Mouse (Mus musculus) heart, adult 9 months (tissue): ENCODE results near the gene Veph1.

ENCODE experiments used
- DNase-seq, 2 experiments: peaks; one replicate each; pipeline ENCODE4 v3.0.0; 2022; ENCODE audit warnings: low spot score in 2 of 2

Gene Veph1

DNA sequence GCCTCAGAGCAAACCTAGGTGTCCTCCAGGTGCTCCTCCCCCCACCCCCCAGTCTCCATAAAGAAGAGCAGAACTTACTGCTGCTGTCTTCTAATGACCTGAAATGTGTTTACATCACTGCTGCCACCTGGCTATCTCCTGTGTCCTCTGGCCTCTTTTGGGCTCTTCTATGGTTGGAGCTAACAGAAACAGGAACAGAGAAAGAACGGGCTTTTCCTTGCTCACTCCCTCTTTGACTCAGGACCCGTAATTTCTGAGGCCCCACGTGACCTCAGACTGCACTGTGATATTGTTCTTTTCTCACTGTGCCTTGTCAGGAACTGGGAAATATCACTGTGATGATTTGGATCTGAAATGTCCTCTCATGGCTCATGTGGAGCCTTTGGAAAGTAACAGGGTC lies 271.2 kb downstream of the Veph1 start:
- DNase-seq, result no peak

DNA sequence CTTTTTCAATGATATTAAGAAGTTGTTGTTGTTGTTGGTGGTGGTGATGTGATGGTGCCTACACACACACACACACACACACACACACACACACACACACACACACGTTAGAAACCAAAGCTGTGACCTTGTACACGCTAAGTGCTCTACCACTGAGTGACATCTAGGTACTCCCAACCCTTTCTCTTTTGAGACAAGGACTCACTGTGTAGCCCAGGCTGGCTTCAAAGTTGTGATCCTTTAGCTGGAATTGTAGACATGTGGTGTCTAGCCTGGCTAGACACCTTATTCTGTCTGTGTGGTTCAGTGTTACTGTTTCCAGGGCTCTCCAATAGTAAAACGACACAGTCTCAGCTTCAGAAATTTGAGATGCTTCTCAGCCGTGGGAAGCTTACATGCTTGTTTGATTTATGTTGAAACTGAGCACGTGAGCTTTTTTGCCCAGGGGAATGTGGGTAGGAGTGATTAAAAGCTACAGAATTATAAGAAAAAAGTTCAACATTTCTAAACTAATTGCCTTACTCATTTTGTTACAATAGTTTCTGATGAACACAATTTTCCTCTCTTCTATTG lies 272.3 kb downstream of the Veph1 start:
- no peak for DNase-seq

GRCm38 (mm10) chr3:66019171-66019570 lies 277.5 kb downstream of the Veph1 start:
- DNase-seq, result no peak

DNA sequence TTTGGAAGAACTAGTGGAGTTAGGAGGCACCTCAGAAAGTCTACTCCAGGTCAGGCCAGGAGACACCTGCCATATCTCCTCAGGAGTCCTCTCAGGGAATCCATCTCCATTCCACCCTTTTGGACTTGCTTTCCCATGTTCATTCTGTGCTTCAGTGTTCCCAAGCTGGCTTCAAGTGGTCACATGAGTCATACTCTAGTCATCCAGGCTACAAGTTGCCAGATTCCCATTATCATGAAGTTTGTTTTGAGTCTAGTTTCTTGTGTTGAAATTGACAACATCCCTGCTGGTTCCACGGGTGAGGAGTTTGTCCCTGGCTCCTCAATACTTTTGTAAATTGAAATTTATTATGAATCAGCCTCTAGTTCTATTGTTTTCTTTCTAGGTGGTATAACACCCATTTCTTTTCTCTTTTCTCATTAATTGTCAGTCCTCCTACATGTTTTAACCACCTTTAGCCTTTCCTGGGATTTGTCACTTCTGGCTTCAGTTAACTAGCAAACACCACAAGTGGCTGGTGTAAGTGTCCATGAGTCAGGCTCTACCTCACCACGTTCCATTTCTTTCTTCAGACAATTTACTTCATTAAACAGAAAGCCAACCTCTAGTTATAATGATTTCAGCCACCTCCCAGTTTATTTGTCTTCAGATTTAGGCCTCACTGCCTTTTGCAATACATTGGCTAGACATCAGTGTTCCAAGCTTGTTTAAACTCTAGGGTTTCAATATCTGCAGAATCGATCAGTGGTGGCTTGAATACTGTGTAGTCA lies 288.8 kb downstream of the Veph1 start:
- DNase-seq, result peak; percentile 46 to 57

DNA sequence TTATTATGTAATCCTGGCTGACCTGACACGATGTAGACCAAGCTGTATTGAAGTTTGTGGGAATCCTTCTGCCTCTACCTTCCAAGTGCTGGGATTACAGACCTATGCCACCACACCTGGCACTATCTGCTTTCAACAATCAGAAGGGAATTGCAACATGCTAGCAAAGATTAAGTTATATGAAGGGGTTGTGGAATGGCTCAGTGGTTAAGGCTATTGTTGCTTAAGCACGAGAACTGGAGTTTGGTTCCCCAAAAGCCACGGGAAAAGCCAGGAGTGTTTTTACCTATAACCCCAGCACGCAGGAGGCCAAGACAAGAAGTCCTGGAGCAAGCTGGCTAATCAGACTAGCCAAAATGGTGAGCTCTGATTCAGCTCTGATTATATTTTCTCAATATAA lies 291.6 kb downstream of the Veph1 start:
- DNase-seq, result no peak

DNA sequence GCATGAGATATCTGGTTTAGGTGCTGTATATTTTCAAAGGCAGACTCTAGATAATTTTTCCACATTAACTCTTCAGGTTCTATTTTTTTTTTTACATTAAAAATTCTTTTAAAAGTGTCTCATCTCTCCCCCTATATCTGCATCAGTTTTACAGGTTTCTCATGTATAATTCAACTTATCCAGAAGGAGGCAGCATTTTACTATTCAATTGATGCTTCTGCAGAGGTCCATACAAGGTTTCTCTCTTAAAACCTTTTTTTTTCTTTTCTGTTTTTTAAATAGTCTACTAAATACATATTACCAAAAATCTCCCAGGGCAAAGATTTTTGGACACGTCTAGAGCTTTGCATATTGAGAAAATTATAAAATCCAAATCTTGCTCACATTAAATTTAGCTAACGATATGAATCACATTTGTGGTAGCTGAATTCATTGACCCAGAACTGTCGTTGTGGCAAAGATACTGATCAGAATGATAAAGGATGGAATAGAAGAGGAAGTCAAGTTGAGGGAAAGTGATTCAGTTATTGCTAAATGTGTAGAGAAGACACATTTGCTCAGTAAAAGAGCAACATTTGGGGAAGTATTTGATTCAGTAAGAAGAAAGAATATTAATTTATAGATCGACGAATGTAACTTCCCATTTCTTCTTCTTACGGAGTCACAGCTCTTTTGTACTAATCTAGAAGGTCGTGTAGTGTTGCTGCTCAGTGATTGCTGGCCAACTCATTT lies 292.3 kb downstream of the Veph1 start:
- DNase-seq, result no peak
